Mouse (Mus musculus) stomach, postnatal 0 days (tissue): ENCODE measurements at regions not wholly inside any gene's neighbourhood (a gene's known extent, or its start where the extent isn't known, plus 50 kb on each side); places are given as distances from the start of the nearest gene placed in this dataset.
A peak's percentile ranks its signal among the peaks of the same experiment; 100 is the strongest.

ENCODE experiments used
- CTCF ChIP-seq: IDR thresholded peaks from 2 replicates; pipeline ENCODE4 v1.5.1; 2016; ENCODE audit warnings: antibody characterized with exemption, low read depth, mild to moderate bottlenecking, moderate library complexity
- EP300 ChIP-seq: optimal IDR thresholded peaks from 2 replicates; pipeline ENCODE3; 2016; ENCODE audit warnings: antibody characterized with exemption

- peak; percentile 18; the same call in 1 of the 2 replicates for TF ChIP-seq CTCF
- peak; percentile 55 for TF ChIP-seq EP300
Measured at GRCm38 (mm10) chr8:8324520-8324919, 336.5 kb downstream of the Efnb2 start.
